Mouse (Mus musculus) forebrain, postnatal 0 days (tissue): Measurements from ENCODE around the gene Plxna1. TPM values are rescaled to one million over a fixed set of nuclear protein-coding genes. Genes with fewer than 3 reads are reported as not detected.

Experiments
- ATAC-seq: fragments of 200-750 bp; cut with Nextera tagmentation; 2 replicates; pipeline ENCODE4 v1.8.0; 2017; ENCODE audit warnings: mild to moderate bottlenecking, moderate library complexity
- DNase-seq: peaks from one replicate; pipeline ENCODE4 v3.0.0-alpha.2; 2015
- H3K27ac ChIP-seq: fragments of 300-500 bp; sonication (generic); 2 replicates; pipeline ENCODE4 v1.5.1; 2014; ENCODE audit warnings: low read depth, mild to moderate bottlenecking, antibody characterized with exemption, low read length, moderate library complexity, mixed read lengths
- H3K27me3 ChIP-seq: fragments of 300-500 bp; sonication (generic); 2 replicates; pipeline ENCODE4 v1.6.1; 2014; ENCODE audit warnings: mild to moderate bottlenecking, low read length, mixed read lengths; ENCODE audit not compliant: insufficient read depth
- H3K36me3 ChIP-seq: fragments of 300-500 bp; sonication (generic); 2 replicates; pipeline ENCODE4 v1.6.1; 2014; ENCODE audit warnings: mild to moderate bottlenecking, moderate library complexity; ENCODE audit not compliant: insufficient read depth
- H3K4me1 ChIP-seq: fragments of 300-500 bp; sonication (generic); 2 replicates; pipeline ENCODE4 v1.6.1; 2014; ENCODE audit warnings: antibody characterized with exemption; ENCODE audit not compliant: insufficient read depth
- H3K4me2 ChIP-seq: fragments of 300-500 bp; sonication (generic); 2 replicates; pipeline ENCODE4 v1.6.1; 2014; ENCODE audit warnings: low read depth, mild to moderate bottlenecking, moderate library complexity
- H3K4me3 ChIP-seq: fragments of 300-500 bp; sonication (generic); 2 replicates; pipeline ENCODE4 v1.5.1; 2014; ENCODE audit warnings: low read depth, low read length, mixed read lengths
- H3K9ac ChIP-seq: fragments of 300-500 bp; sonication (generic); 2 replicates; pipeline ENCODE4 v1.6.1; 2014; ENCODE audit warnings: mild to moderate bottlenecking
- H3K9me3 ChIP-seq: fragments of 300-500 bp; sonication (generic); 2 replicates; pipeline ENCODE4 v1.6.1; 2016; ENCODE audit warnings: low read length
- CTCF ChIP-seq: sonication (generic); IDR thresholded peaks from 2 replicates; pipeline ENCODE4 v1.5.1; 2016; ENCODE audit warnings: antibody characterized with exemption, control low read depth, low read depth
- WGBS: fragments of 180-500 bp; shearing (Covaris S2); extraction: QIAGEN DNeasy Blood & Tissue Kit; methylation state at CpG from one replicate; pipeline ENCODE4 v1.1.7; 2014; 5-methylcytosine and 5-hydroxymethylcytosine counted together
- polyA plus RNA-seq: library from polyadenylated mRNA; unstranded; fragments of >200 nt; fragmentation: Nextera tagmentation; extraction: Ambion mirVana; gene quantifications from 2 replicates; pipeline ENCODE4 v1.2.1, GENCODE M21; 2015
- total RNA-seq: library from RNA; depleted of rRNA; stranded (reverse); fragments of >200 nt; gene quantifications from 2 replicates; pipeline ENCODE4 v1.2.3, GENCODE M21; 2014

Gene Plxna1
- total and polyA plus RNA-seq, 2 experiments from 2014 or later, result 42.1 to 111 TPM

DNA sequence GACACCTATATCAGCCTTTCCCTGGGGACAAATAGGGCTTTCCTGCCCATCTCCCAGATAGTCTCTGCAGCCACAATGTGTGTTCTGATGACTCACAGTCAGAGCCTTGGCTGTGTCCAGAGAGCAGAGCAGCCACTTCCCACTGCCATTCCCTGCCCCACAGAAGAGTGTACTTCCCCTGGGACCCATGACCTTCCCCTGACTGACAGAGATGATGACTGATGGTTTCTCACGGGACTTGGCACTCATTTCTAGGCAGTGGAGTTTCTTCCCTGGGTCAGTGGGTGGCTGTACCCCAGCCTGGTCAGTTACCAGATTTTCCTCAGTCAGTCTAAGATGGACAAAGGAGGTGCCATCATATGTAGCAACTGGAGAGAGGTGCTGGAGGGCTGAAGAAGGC is 67.8 kb downstream of the Plxna1 start:
- no peak for ATAC-seq
- H3K4me3 ChIP-seq, result no peak overlapping the region
- 71% methylated on average over 1 of the region's 1 CpGs for WGBS
- no peak overlapping the region for H3K4me2 ChIP-seq
- no peaks in the 10 kb centered on the region for H3K9me3 ChIP-seq
- no peak for TF ChIP-seq CTCF
- H3K4me1 ChIP-seq, result no peaks in the 10 kb centered on the region
- no peaks in the 10 kb centered on the region for H3K27me3 ChIP-seq
- DNase-seq, result no peak
- H3K9ac ChIP-seq, result no peak overlapping the region
- no peaks in the 10 kb centered on the region for H3K36me3 ChIP-seq
- H3K27ac ChIP-seq, result no peak overlapping the region

DNA sequence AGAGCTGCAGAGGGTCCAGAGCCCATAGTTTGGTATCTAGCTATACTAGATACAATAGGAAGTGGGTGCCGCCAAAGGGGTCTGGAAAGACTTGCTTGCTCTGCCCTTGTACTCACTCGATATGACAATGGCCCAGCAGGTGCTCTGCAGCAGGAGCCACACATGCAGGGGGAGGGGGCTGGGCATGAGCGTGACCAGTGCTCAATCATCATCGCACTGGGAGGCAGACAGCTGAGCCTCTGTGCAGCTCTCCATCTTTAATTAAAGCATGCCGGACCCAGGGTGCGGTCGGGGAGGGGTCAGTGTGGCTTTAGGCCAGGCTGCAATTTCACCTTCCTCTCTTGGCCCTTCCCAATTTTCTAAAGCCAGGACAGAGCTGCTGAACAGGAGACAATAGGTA is 70.9 kb downstream of the Plxna1 start:
- Histone ChIP-seq H3K9ac (no peak overlapping the region), H3K9me3 (no peaks in the 10 kb centered on the region), H3K4me1 (peaks cover 2% of the 10 kb centered on the region; the same call in 1 of the 2 replicates), H3K36me3 (no peaks in the 10 kb centered on the region), H3K27me3 (no peaks in the 10 kb centered on the region), H3K4me2 (no peak overlapping the region), H3K27ac (no peak overlapping the region), H3K4me3 (no peak overlapping the region)
- 10% methylated on average over 7 of the region's 7 CpGs for WGBS
- DNase-seq, result no peak
- ATAC-seq, result no peak
- TF ChIP-seq CTCF, result no peak

DNA sequence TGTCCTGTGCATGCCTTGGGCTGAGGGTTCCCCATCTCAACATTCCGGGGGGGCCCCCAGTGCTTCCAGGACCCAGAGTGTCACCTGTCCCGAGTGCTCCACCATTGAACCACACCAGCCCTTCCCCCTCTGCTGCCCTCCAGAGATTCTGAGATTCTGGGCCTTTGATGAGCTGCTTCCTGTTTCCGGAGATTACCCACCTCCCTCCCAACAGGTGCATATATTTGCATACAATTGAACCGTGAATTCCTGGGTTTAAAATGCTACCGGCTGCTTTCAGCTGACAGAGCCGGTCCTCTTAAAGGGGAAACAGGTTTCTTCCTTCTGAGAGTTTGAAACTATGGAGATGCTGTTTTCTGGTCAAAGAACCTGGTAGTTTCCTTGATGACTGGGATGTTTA is 74.3 kb downstream of the Plxna1 start:
- no peak overlapping the region for H3K27ac ChIP-seq
- no peaks in the 10 kb centered on the region for H3K27me3 ChIP-seq
- H3K4me1 ChIP-seq, result peaks cover 5% of the 10 kb centered on the region; the same call in 1 of the 2 replicates
- no peak for TF ChIP-seq CTCF
- no peak overlapping the region for H3K4me2 ChIP-seq
- no peak overlapping the region for H3K9ac ChIP-seq
- H3K4me3 ChIP-seq, result no peak overlapping the region
- WGBS, result 32% methylated on average over 6 of the region's 6 CpGs
- DNase-seq (no peak), ATAC-seq (no peak)
- H3K36me3 ChIP-seq, result no peaks in the 10 kb centered on the region
- H3K9me3 ChIP-seq, result no peaks in the 10 kb centered on the region

DNA sequence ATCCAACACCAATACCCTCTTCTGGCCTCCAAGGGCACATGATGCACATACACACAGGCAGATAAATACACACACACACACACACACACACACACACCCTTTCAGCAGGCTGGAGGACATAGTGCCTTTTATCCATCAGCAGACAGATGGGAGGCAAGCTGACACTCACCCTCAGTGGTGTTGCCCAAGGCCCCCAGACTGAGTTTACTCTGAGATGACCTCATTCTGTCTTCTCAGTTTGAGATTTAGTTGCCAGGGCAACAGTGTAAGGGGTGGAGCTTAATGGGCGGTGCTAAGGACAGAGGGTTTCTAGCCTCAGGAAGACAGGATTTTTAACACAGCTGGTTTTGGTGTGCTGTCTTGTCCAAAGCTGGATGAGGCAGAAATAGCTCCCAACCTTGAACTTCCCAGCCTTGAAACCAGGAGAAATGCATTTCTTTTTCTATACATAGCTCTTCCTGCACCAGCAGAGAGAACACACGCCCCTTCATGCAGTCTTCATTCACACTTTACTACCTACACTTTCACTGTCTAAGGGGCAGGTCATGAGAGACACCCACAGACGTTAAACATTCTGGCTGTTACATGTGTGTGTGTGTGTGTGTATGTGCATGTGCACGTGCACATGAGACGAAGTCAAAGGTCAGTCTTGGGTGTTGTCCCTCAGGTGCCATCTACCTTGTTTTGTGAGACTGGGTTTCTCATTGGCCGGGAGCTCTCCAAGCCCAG is 75.6 kb downstream of the Plxna1 start:
- Histone ChIP-seq H3K4me3 (no peak overlapping the region), H3K27ac (no peak overlapping the region), H3K4me1 (peaks cover 5% of the 10 kb centered on the region; the same call in 1 of the 2 replicates), H3K9me3 (no peaks in the 10 kb centered on the region), H3K36me3 (no peaks in the 10 kb centered on the region), H3K27me3 (no peaks in the 10 kb centered on the region), H3K4me2 (no peak overlapping the region), H3K9ac (no peak overlapping the region)
- DNase-seq (peak; percentile 52), ATAC-seq (peak; percentile 90)
- WGBS, result 58% methylated on average over 6 of the region's 6 CpGs
- no peak for TF ChIP-seq CTCF

DNA sequence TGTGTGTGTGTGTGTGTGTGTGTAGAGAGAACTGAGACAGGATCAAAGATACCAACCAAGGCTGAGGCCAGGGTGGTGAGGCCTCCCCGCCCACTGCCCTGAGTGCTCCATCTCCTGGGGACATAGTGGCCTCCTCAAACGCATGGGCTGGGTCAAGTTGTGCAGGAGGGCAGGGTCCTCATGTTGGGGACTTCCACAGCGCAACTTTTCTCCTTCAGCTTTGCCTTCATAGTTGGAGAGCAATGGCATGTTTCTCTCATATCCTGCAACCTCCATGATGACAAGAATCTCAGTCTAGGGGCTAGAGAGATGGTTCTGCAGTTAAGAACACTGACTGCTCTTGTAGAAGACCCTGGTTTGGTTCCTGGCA is 76.1 kb downstream of the Plxna1 start:
- no peaks in the 10 kb centered on the region for H3K36me3 ChIP-seq
- H3K27me3 ChIP-seq, result no peaks in the 10 kb centered on the region
- H3K9ac ChIP-seq, result no peak overlapping the region
- DNase-seq (no peak), ATAC-seq (no peak)
- no peak overlapping the region for H3K4me3 ChIP-seq
- WGBS, result 71% methylated on average over 3 of the region's 3 CpGs
- peaks cover 9% of the 10 kb centered on the region; the same call in 1 of the 2 replicates for H3K4me1 ChIP-seq
- TF ChIP-seq CTCF, result no peak
- no peak overlapping the region for H3K4me2 ChIP-seq
- no peak overlapping the region for H3K27ac ChIP-seq
- H3K9me3 ChIP-seq, result no peaks in the 10 kb centered on the region

DNA sequence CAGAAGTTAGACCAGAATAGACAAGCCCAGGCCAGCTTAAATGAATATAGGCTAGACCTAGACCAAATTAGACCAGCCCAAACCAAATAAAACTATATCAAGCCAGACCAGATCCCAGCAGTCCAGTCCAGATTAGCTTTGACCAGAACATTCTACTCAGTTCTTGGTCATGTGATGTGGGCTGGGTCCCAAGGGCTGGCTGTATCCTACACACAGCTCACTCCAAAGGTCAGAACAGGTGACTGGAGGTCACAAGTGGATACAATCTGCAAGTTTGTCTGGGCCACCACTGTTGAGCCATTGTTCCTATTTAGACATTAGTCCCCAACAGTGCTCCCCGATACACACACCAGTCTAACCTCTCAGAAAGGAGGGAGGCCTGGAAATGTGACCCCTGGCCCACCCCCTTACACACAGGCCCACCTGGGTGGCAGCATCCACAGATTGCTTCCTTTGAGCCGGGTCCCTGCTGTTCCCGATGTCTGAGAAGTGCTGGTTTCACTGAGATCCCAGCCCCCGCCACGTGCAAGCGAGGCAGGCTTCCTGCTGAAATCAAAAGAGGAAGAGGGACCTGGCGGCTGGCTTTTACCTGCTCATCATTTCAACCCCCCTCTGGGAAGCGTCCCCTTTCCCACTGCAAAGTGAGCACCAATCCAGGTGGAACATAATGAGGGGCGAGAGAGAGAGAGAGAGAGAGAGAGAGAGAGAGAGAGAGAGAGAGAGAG is 76.7 kb downstream of the Plxna1 start:
- H3K27me3 ChIP-seq, result no peaks in the 10 kb centered on the region
- no peaks in the 10 kb centered on the region for H3K36me3 ChIP-seq
- WGBS, result 48% methylated on average over 9 of the region's 9 CpGs
- ATAC-seq, result no peak
- H3K4me1 ChIP-seq, result peaks cover 9% of the 10 kb centered on the region; the same call in 1 of the 2 replicates
- no peak for TF ChIP-seq CTCF
- no peak overlapping the region for H3K4me3 ChIP-seq
- DNase-seq, result no peak
- no peak overlapping the region for H3K4me2 ChIP-seq
- no peak overlapping the region for H3K9ac ChIP-seq
- no peak overlapping the region for H3K27ac ChIP-seq
- no peaks in the 10 kb centered on the region for H3K9me3 ChIP-seq

DNA sequence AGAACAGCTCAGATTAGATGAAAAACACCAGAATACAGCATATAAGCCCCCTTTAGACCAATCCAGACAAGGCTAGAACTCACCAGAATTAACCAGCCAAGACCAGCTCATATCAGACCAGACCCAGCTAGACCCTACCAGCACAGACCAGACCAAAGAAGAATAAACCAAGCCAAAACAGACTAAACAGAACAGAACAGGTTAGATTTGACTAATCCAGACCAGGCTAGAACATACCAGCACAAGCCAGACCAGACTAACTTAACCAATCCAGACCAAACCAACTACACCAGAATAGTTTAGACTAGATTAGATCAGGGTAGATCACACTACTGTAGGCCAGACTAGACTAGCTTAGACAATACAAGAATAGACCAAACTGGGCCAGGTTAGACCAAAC is 77.3 kb downstream of the Plxna1 start:
- TF ChIP-seq CTCF, result no peak
- no peak for ATAC-seq
- no peak overlapping the region for H3K4me3 ChIP-seq
- no peak overlapping the region for H3K4me2 ChIP-seq
- H3K4me1 ChIP-seq, result peaks cover 9% of the 10 kb centered on the region; the same call in 1 of the 2 replicates
- no peak for DNase-seq
- no peak overlapping the region for H3K27ac ChIP-seq
- H3K27me3 ChIP-seq, result no peaks in the 10 kb centered on the region
- H3K36me3 ChIP-seq, result no peaks in the 10 kb centered on the region
- no peak overlapping the region for H3K9ac ChIP-seq
- H3K9me3 ChIP-seq, result no peaks in the 10 kb centered on the region
